Mouse (Mus musculus) kidney, adult 2 months (tissue): Measurements from ENCODE around the gene Rbm5.

ENCODE experiments used
- CTCF ChIP-seq: fragments of 200-500 bp; conservative IDR thresholded peaks from 2 replicates; pipeline ENCODE4 v1.5.1; 2011; ENCODE audit warnings: low read depth, mild to moderate bottlenecking, control low read depth, low read length, moderate library complexity, mixed read lengths; ENCODE audit not compliant: insufficient read depth, insufficient read length
- POLR2A ChIP-seq: fragments of 200-500 bp; IDR thresholded peaks from one replicate; pipeline ENCODE4 v1.6.1; 2011; ENCODE audit warnings: low read depth, low read length, control low read depth

- TF ChIP-seq POLR2A (no peak), CTCF (no peak)
Observed at GRCm38 (mm10) chr9:107810985-107811384, 40.2 kb upstream of the Rbm5 start.
